Mouse (Mus musculus): Measurements from ENCODE around the gene Mdm4.

GRCm38 (mm10) chr1:132981232-132981631, 49.1 kb downstream of the Mdm4 start:
- TF ChIP-seq CTCF (IDR thresholded peaks at IDR 0.05; ENCODE audit: borderline replicate concordance, insufficient read depth, low read depth, low read length), result no peak
- no peak for TF ChIP-seq POLR2A (IDR thresholded peaks at IDR 0.05; ENCODE audit: borderline replicate concordance, insufficient read depth, low read length)
